Mouse (Mus musculus): ENCODE results near the gene Ano6. TPM values are rescaled to one million over a fixed set of nuclear protein-coding genes. Genes with fewer than 3 reads are reported as not detected.
A peak's percentile ranks its signal among the peaks of the same experiment; 100 is the strongest.

Ano6 gene
- polyA plus RNA-seq, 1 experiment from 2014 or later, result 34.9 TPM

- WGBS, result 65% methylated on average over 5 of the region's 5 CpGs
Observed at GRCm38 (mm10) chr15:95791855-95792254, 1.2 kb downstream of the Ano6 start.

DNA sequence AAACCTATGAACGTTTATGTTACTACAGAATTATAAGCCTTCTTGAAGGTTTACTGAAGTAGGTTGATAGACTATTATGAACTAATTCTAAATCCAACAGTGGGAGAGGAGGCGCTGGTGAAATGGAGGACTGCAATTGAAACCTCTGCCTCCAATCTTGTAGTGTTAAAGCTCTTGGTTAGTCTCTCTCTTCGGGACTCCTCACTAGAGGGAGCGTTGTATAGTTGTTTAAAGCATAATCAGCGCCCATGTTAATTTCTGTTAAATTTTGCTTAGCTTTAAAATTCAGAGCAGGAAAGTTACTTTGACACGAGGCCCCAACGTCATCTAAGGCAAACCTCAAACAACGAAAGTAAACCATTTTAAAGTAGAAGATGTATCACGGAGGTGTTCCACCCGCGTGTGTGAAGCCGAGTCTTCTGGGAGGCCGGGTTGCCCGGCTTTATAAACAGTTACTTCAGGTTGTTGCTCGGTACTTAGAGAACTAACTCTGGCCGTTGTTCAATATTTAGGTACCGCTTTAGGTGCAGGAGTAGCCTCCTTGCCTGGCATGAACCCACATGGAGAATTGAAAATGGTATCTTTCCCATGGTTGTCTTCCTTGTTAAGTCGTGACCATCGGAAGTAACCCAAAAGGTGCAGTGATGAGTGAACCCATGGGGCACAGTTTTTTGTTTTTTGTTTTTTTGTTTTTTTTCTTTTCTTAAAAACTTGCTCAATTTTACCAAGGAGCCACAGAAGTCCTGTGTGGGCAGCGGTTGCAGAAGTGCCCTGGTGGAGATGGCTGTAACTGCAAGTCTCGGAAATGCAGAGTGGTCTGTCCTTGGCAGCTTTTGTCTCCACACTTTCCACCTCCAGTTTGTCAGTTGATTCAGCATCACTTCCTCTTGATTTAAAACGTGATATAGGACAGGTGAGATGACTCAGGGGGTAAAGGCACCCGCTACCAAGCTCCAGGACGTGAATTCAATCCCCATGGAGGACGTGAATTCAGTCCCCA is 1.9 kb downstream of the Ano6 start:
- H3K4me3 ChIP-seq, result no peak overlapping the region
- H3K27ac ChIP-seq, result no peak overlapping the region
- H3K9me3 ChIP-seq, result no peaks in the 10 kb centered on the region
- no peaks in the 10 kb centered on the region for H3K27me3 ChIP-seq (replicated peaks)
- H3K9ac ChIP-seq, result no peak overlapping the region
- H3K4me1 ChIP-seq, result peaks cover 17% of the 10 kb centered on the region; the same call in 1 of the 2 replicates
- ATAC-seq (ENCODE audit: low FRiP score, low read depth), result no peak
- H3K36me3 ChIP-seq, result no peaks in the 10 kb centered on the region
- H3K4me2 ChIP-seq (replicated peaks), result peak overlapping the region; percentile 76
- WGBS, result 83% methylated on average over 25 of the region's 25 CpGs

More at GRCm38 (mm10) chr15:95791855-95792254, 1.2 kb downstream of the Ano6 start:
- H3K9ac ChIP-seq, result peak overlapping the region; percentile 75; the same call in 1 of the 2 replicates
- H3K4me2 ChIP-seq (replicated peaks), result peak overlapping the region; percentile 76
- H3K9me3 ChIP-seq, result no peaks in the 10 kb centered on the region
- no peaks in the 10 kb centered on the region for H3K36me3 ChIP-seq
- ATAC-seq (ENCODE audit: low FRiP score, low read depth), result no peak
- H3K4me1 ChIP-seq, result peaks cover 17% of the 10 kb centered on the region; the same call in 1 of the 2 replicates
- no peaks in the 10 kb centered on the region for H3K27me3 ChIP-seq (replicated peaks)
- H3K4me3 ChIP-seq, result 0 out of 2 replicates have a peak overlapping the region, but pooled peaks have one; percentile 60
- no peak overlapping the region for H3K27ac ChIP-seq

GRCm38 (mm10) chr15:95793748-95794491 is 3.3 kb downstream of the Ano6 start:
- Histone ChIP-seq H3K27me3 (replicated peaks) (no peaks in the 10 kb centered on the region), H3K4me1 (peaks cover 17% of the 10 kb centered on the region; the same call in 1 of the 2 replicates), H3K4me3 (no peak overlapping the region), H3K9ac (no peak overlapping the region), H3K36me3 (no peaks in the 10 kb centered on the region), H3K4me2 (replicated peaks) (no peak overlapping the region), H3K9me3 (no peaks in the 10 kb centered on the region), H3K27ac (no peak overlapping the region)
- no peak for ATAC-seq (ENCODE audit: low FRiP score, low read depth)
- WGBS, result 91% methylated on average over 9 of the region's 9 CpGs

DNA sequence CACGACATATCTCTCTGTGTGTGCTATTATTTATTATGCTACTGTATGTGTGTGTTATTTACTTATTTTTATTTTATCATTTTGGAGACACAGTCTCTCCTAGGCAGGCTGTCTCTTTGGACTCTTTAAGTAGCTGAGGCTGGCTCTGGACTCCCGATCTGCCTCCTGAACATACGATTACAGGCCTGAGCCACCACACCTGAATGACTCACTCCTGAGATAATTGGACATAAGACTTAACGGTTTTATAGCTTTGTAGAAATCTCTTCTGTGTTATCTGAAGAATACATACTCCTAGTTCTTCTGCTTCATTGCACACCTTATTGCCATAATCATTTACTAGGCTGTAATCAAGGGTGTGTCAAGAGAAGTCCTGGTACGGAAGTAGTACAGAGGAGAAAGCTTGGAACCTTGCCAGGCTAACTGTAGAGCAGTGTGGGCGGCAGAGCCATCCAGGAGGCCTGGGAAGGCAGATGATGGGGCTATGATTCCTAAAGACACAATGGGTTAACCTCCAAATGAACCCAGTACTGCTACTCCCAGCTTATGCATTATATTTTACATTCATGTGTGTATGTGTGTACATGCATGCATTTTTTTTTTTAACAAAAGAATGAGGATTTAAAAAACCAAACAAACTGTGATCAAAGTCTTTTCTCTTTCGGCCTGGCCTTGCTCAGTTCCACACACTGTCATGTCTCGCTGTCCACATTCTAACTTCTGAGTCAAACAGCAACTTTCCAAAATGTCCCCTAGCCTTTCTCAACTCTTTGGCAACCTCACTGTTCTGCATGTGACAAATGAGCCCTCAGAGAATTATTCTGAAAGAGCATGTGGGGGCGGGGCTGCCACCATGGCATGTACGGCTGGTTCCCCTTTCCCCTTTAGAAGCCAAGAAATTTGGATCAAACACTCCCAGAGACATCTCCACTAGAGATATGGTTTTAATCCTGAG is 4.2 kb downstream of the Ano6 start:
- 73% methylated on average over 10 of the region's 10 CpGs for WGBS
- no peaks in the 10 kb centered on the region for H3K36me3 ChIP-seq
- no peak overlapping the region for H3K4me2 ChIP-seq (replicated peaks)
- peaks cover 17% of the 10 kb centered on the region; the same call in 1 of the 2 replicates for H3K4me1 ChIP-seq
- H3K9me3 ChIP-seq, result no peaks in the 10 kb centered on the region
- no peak overlapping the region for H3K4me3 ChIP-seq
- no peak for ATAC-seq (ENCODE audit: low FRiP score, low read depth)
- H3K27me3 ChIP-seq (replicated peaks), result no peaks in the 10 kb centered on the region
- H3K27ac ChIP-seq, result no peak overlapping the region
- no peak overlapping the region for H3K9ac ChIP-seq

GRCm38 (mm10) chr15:95796062-95796461 is 5.4 kb downstream of the Ano6 start:
- Histone ChIP-seq H3K9ac (no peak overlapping the region), H3K27ac (no peak overlapping the region), H3K4me1 (peaks cover 17% of the 10 kb centered on the region; the same call in 1 of the 2 replicates), H3K4me3 (no peak overlapping the region), H3K9me3 (no peaks in the 10 kb centered on the region), H3K27me3 (replicated peaks) (no peaks in the 10 kb centered on the region), H3K36me3 (no peaks in the 10 kb centered on the region), H3K4me2 (replicated peaks) (no peak overlapping the region)
- WGBS, result 79% methylated on average over 5 of the region's 5 CpGs
- no peak for ATAC-seq (ENCODE audit: low FRiP score, low read depth)

DNA sequence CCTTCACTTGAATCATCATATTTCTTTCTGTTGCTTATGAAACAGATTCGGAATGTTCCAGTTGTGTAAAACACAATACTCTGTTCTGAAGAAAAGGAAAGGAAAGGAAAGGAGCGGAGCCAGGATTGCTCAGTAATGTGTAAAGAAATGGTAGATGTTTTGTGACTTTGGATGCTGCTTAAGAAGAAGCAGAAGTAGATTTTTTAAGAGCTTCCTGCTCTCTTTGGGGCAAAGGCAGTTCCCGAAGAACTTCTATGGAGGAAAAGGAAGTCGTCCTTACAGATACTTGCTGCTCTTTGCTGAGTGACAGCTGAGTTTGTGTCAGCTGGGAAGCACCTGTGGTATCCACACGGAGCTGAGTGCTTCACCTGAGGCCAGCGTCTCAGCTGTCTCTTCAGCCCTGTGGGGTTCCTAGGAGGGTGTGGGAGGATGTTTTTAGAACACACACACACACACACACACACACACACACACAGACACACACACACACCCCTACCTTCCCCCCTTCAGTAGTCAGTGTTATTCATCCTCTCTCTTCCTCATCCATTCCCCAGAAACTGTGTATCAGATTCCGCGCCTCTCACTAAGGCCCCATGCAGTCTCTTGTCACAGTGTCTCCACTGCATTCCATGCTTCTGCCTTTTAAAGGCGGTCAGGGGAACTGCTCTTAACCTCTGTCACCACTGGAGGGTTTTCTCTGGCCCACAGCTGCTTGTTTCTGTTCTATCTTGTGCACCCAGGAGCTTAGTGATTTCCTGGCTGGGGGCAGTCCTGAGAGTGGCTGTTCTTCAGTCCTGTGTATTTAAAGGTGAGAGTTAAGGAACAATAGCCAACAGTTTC is 6.7 kb downstream of the Ano6 start:
- no peak overlapping the region for H3K4me2 ChIP-seq (replicated peaks)
- H3K27ac ChIP-seq, result no peak overlapping the region
- H3K36me3 ChIP-seq, result no peaks in the 10 kb centered on the region
- H3K4me1 ChIP-seq, result peaks cover 18% of the 10 kb centered on the region
- H3K27me3 ChIP-seq (replicated peaks), result no peaks in the 10 kb centered on the region
- H3K9me3 ChIP-seq, result no peaks in the 10 kb centered on the region
- WGBS, result 70% methylated on average over 9 of the region's 9 CpGs
- no peak overlapping the region for H3K4me3 ChIP-seq
- H3K9ac ChIP-seq, result no peak overlapping the region
- no peak for ATAC-seq (ENCODE audit: low FRiP score, low read depth)

DNA sequence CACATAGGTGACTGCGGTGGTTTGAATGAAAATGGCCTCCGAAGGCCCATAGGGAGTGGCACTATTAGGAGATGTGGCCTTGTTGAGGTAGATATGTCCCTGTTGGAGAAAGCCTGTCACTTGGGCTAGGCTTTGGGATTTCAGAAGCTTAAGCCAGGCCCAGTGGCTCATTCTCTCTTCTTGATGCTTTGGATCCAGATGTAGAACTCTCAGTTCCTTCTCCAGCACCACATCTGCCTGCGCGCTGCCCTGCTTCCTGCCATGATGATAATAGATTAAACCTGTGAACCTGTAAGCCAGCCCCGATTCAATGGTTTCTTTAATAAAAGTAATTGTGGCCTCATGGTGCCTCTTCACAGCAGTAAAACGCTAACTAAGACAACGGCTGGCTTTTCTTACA is 7.6 kb downstream of the Ano6 start:
- no peak overlapping the region for H3K4me3 ChIP-seq
- H3K27ac ChIP-seq, result no peak overlapping the region
- no peak for ATAC-seq (ENCODE audit: low FRiP score, low read depth)
- no peaks in the 10 kb centered on the region for H3K9me3 ChIP-seq
- no peak overlapping the region for H3K4me2 ChIP-seq (replicated peaks)
- H3K4me1 ChIP-seq, result peaks cover 24% of the 10 kb centered on the region
- 95% methylated on average over 7 of the region's 7 CpGs for WGBS
- no peak overlapping the region for H3K9ac ChIP-seq
- no peaks in the 10 kb centered on the region for H3K27me3 ChIP-seq (replicated peaks)
- no peaks in the 10 kb centered on the region for H3K36me3 ChIP-seq

- Histone ChIP-seq H3K27me3 (replicated peaks) (no peaks in the 10 kb centered on the region), H3K4me3 (no peak overlapping the region), H3K9ac (no peak overlapping the region), H3K4me2 (replicated peaks) (no peak overlapping the region), H3K4me1 (peaks cover 32% of the 10 kb centered on the region), H3K9me3 (no peaks in the 10 kb centered on the region), H3K27ac (no peak overlapping the region), H3K36me3 (no peaks in the 10 kb centered on the region)
- 91% methylated on average over 5 of the region's 5 CpGs for WGBS
- ATAC-seq (ENCODE audit: low FRiP score, low read depth), result no peak
Observed at GRCm38 (mm10) chr15:95799632-95800031, 9.0 kb downstream of the Ano6 start.

DNA sequence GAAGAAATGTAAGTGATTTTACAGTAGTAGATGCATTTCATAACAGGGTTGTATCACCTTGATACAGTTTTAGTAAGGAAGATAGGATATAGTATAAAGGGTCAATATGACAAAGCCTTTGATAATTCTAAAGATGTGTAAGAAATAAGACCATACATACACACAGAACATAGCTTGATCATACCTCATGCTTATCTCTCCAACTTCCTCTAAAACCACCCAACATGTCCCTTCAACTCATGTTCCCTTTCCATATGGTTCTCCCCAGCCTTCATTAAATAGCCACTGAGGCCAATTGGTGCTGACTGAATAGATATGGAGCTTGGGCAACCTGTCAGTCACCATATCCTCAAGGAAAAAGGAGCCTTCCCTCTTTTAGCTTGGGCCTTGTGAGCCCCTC is 9.4 kb downstream of the Ano6 start:
- H3K27ac ChIP-seq, result no peak overlapping the region
- H3K4me1 ChIP-seq, result peaks cover 32% of the 10 kb centered on the region
- H3K27me3 ChIP-seq (replicated peaks), result no peaks in the 10 kb centered on the region
- H3K9ac ChIP-seq, result no peak overlapping the region
- H3K9me3 ChIP-seq, result no peaks in the 10 kb centered on the region
- H3K4me2 ChIP-seq (replicated peaks), result no peak overlapping the region
- no peak overlapping the region for H3K4me3 ChIP-seq
- no peak for ATAC-seq (ENCODE audit: low FRiP score, low read depth)
- H3K36me3 ChIP-seq, result no peaks in the 10 kb centered on the region

- WGBS, result 67% methylated on average over 21 of the region's 21 CpGs
- Histone ChIP-seq H3K36me3 (no peaks in the 10 kb centered on the region), H3K4me1 (peaks cover 27% of the 10 kb centered on the region), H3K9me3 (no peaks in the 10 kb centered on the region), H3K4me2 (replicated peaks) (no peak overlapping the region), H3K9ac (no peak overlapping the region), H3K27ac (no peak overlapping the region), H3K27me3 (replicated peaks) (no peaks in the 10 kb centered on the region), H3K4me3 (no peak overlapping the region)
- no peak for ATAC-seq (ENCODE audit: low FRiP score, low read depth)
Observed at GRCm38 (mm10) chr15:95801261-95801979, 10.8 kb downstream of the Ano6 start.
